Mouse (Mus musculus): ENCODE measurements around the gene Erfe.

GRCm38 (mm10) chr1:91413030-91413506, 46.8 kb downstream of the Erfe start:
- TF ChIP-seq POLR2A (IDR thresholded peaks at IDR 0.05; ENCODE audit: insufficient read length, low read depth): peak; percentile 86
- no peak for TF ChIP-seq MAX (IDR thresholded peaks at IDR 0.05; ENCODE audit: low read depth)
